Mouse (Mus musculus): ENCODE measurements around the gene Asap2. TPM values are rescaled to one million over a fixed set of nuclear protein-coding genes. Genes with fewer than 3 reads are reported as not detected.
A peak's percentile ranks its signal among the peaks of the same experiment; 100 is the strongest.

The Asap2 gene
- polyA plus RNA-seq, 1 experiment from 2014 or later: 9.8 TPM

DNA sequence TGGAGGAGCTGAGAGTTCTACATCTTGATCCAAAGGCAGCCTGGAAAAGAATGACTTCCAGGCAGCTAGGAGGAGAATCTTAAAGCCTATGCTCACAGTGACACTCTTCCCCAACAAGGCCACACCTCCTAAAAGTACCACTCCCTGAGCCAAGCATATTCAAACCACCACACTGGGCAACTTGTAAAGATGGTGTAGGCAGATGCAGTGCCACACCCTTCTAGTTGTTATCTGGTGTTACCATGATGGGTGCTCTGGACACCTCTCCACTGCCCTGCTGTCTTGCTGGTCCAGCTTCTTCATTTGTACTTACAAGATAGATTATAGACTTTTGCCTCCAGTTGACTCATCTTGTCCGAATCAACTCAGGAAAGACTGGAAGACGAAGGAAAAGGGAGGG, 201.3 kb downstream of the Asap2 start:
- H3K9ac ChIP-seq: no peak overlapping the region
- no peak overlapping the region for H3K4me2 ChIP-seq
- H3K27ac ChIP-seq (ENCODE audit: poor library complexity, severe bottlenecking): no peak overlapping the region
- no peaks in the 10 kb centered on the region for H3K27me3 ChIP-seq (replicated peaks)
- 68% methylated on average over 2 of the region's 2 CpGs for WGBS
- H3K4me3 ChIP-seq: no peak overlapping the region
- H3K9me3 ChIP-seq (replicated peaks): no peaks in the 10 kb centered on the region
- no peak for ATAC-seq (ENCODE audit: insufficient number of reproducible peaks, low FRiP score)
- peaks cover 6% of the 10 kb centered on the region; the same call in 1 of the 2 replicates for H3K36me3 ChIP-seq
- H3K4me1 ChIP-seq (replicated peaks): peaks cover 14% of the 10 kb centered on the region; the same call in 1 of the 2 replicates

DNA sequence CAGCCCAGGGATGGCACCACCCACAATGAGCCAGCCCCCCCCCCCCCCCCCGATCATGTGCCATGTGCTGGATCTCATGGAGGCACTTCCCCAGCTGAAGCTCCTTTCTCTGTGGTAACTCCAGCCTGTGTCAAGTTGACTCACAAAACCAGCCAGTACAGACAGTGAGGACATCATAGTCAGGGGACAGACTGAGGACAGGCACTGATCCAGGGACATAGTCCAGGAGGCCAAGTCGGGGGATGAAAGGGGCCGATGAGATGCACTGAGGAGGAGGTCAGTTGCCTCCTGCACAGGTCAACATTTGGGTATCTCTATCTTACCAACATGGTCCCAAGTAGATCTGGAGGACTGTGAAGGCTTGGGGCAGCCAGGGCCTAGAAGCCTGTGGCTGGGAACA, 205.2 kb downstream of the Asap2 start:
- H3K36me3 ChIP-seq: peaks cover 9% of the 10 kb centered on the region
- H3K27ac ChIP-seq (ENCODE audit: poor library complexity, severe bottlenecking): no peak overlapping the region
- WGBS: 88% methylated on average over 3 of the region's 3 CpGs
- peaks cover 23% of the 10 kb centered on the region for H3K4me1 ChIP-seq (replicated peaks)
- no peak overlapping the region for H3K4me3 ChIP-seq
- no peaks in the 10 kb centered on the region for H3K9me3 ChIP-seq (replicated peaks)
- no peak overlapping the region for H3K4me2 ChIP-seq
- no peak for ATAC-seq (ENCODE audit: insufficient number of reproducible peaks, low FRiP score)
- no peaks in the 10 kb centered on the region for H3K27me3 ChIP-seq (replicated peaks)
- no peak overlapping the region for H3K9ac ChIP-seq

DNA sequence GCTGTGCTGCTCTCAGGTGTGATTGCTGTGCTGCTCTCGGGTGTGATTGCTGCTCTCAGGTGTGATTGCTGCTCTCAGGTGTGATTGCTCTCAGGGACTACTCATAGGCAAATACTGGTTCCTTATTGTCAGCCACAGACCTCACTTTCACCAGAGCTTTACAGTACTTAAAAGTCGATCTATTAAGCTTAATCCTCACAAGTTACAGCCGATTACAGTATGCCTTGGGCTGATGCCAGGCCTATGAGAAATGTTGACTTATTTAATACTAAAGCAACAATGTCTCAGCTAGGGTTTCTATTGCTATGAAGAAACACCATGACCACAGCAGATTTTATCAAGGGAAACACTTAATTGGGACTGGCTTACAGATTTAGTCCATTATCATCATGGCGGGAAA, 206.2 kb downstream of the Asap2 start:
- Histone ChIP-seq H3K4me1 (replicated peaks) (peaks cover 27% of the 10 kb centered on the region), H3K4me2 (no peak overlapping the region), H3K36me3 (peaks cover 12% of the 10 kb centered on the region), H3K9me3 (replicated peaks) (no peaks in the 10 kb centered on the region), H3K27ac (ENCODE audit: poor library complexity, severe bottlenecking) (no peak overlapping the region), H3K4me3 (no peak overlapping the region), H3K27me3 (replicated peaks) (no peaks in the 10 kb centered on the region), H3K9ac (no peak overlapping the region)
- ATAC-seq (ENCODE audit: insufficient number of reproducible peaks, low FRiP score): no peak
- 87% methylated on average over 4 of the region's 4 CpGs for WGBS

DNA sequence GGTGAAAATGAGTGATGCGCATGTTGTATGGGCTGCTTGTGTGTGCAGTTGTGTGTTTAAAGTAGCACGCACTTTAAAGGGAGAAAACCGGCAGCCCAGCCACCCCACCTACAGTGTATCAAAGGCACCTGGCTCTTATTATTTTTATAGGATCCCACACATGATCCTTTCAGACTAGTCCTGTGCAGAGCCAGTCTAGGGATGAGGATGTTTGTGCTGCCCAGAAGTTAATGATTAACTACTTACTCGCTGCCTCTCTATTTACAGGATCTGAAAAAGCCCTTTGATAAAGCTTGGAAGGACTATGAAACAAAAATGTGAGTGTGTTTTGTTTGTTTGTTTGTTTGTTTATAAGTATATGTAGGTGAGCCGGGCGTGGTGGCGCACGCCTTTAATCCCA, 210.4 kb downstream of the Asap2 start:
- no peak overlapping the region for H3K4me2 ChIP-seq
- no peaks in the 10 kb centered on the region for H3K27me3 ChIP-seq (replicated peaks)
- no peaks in the 10 kb centered on the region for H3K9me3 ChIP-seq (replicated peaks)
- H3K4me1 ChIP-seq (replicated peaks): peaks cover 51% of the 10 kb centered on the region
- no peak overlapping the region for H3K27ac ChIP-seq (ENCODE audit: poor library complexity, severe bottlenecking)
- H3K36me3 ChIP-seq: peaks cover 12% of the 10 kb centered on the region
- WGBS: 92% methylated on average over 8 of the region's 8 CpGs
- no peak overlapping the region for H3K9ac ChIP-seq
- H3K4me3 ChIP-seq: no peak overlapping the region
- no peak for ATAC-seq (ENCODE audit: insufficient number of reproducible peaks, low FRiP score)

DNA sequence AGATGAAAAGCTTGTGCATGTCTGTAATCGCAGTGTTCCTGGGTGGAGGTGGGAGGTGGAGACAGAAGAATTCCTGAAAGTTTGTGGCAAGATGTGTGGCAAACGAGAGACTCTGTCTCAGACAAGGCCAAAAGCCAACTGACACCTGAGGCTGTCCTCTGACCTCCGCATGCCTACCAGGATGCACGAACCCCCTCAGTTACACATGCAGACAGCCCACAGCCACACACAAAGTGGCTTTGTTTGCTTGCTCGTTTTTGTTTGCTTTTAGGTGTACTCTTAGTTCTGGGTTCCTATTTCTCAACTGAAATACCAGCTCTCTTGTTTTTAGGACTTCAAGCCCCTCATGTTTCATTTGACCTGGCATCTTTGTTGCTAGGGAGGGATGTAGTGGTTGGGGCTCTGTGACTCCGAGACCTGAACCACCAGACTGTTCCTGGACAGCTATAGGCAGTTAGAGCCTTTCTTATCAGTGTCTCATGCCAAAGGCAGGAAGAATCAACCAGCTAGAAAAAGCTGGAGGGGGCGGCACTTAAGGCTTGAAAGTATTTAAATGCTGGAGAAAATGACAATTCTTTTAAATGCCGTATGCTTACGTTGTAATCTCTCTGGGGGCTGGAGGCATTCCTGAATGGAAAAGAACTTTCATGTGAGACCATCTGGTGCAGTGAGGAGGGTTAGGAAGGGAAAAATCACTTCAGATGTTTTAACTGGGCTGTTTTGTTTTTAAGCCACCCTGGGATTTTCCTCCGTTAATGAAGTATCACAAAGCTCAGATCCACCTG, 211.4 kb downstream of the Asap2 start:
- Histone ChIP-seq H3K9me3 (replicated peaks) (no peaks in the 10 kb centered on the region), H3K4me2 (no peak overlapping the region), H3K4me3 (no peak overlapping the region), H3K27ac (ENCODE audit: poor library complexity, severe bottlenecking) (no peak overlapping the region), H3K4me1 (replicated peaks) (peaks cover 61% of the 10 kb centered on the region), H3K9ac (no peak overlapping the region), H3K36me3 (peaks cover 20% of the 10 kb centered on the region), H3K27me3 (replicated peaks) (no peaks in the 10 kb centered on the region)
- ATAC-seq (ENCODE audit: insufficient number of reproducible peaks, low FRiP score): no peak
- 52% methylated on average over 10 of the region's 10 CpGs for WGBS

DNA sequence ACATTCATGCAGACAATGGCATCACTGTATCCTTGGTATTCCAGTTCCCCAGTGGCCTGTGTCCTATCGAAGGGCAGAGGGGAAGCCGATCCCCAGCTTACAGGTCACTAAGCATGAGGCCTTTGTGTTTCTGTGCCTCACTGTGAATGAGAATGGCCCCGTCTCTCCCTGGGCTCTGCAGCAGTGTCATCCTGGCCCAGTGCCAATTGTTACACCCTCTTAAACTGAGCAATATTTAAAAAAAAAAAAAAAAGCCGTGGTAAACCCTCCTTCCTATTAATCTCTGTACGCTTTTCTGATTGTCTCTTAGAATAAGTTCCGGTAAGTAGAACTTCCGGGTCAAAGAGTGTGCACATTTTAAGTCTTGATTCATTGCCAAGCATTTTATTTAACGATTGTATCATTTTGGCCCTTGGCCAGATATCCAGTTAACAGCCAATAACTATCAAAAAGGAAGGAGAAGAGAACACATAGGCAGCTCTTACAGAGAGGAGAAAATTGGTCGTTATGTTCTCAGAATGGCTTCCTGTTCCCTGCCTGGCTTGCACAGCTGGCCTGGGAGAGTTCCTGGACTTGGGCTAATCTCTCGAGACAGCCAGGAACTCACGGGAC, 214.5 kb downstream of the Asap2 start:
- Histone ChIP-seq H3K9me3 (replicated peaks) (no peaks in the 10 kb centered on the region), H3K4me2 (no peak overlapping the region), H3K27me3 (replicated peaks) (no peaks in the 10 kb centered on the region), H3K9ac (no peak overlapping the region), H3K36me3 (peaks cover 29% of the 10 kb centered on the region), H3K27ac (ENCODE audit: poor library complexity, severe bottlenecking) (peak overlapping the region; percentile 71), H3K4me3 (no peak overlapping the region), H3K4me1 (replicated peaks) (peaks cover 54% of the 10 kb centered on the region)
- ATAC-seq (ENCODE audit: insufficient number of reproducible peaks, low FRiP score): peak; percentile 69
- WGBS: 35% methylated on average over 11 of the region's 11 CpGs

DNA sequence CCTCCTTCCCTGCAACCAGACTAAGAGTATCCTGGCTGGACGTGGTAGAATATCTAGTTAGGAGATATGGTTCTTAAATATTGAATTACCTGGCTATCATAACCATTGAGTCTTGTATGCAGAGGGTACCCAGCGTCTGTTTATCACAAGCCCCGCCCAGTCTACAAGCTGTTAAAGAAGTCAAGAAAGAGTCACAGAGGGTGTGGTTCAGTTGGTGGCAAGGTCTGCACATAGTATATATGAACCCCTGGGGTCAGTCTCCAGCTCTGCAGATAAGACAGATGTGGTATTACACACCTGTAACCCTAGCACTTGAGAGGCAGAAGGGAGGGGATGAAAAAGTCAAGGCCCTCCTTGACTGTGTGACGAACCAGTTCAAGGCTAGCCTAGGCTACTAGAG, 215.5 kb downstream of the Asap2 start:
- H3K4me1 ChIP-seq (replicated peaks): peaks cover 54% of the 10 kb centered on the region

DNA sequence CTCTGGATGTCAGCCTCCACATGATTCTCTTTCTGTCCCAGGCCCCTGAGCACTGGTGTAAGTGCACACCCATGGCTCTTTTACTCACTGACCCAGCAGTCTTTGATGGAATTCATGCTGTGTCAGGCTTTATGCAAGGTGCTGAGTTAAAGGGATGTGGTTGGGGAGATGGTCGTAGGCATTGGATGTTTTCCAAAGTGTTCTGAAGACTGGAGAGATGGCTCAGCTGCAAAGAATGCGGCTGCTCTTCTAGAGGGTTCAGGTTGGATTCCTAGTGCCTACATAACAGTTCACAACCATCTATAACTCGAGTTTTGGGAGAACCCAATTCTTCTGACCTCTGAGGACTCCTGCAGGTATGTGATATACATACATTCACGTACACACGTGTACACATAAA, 217.2 kb downstream of the Asap2 start:
- Histone ChIP-seq H3K4me3 (no peak overlapping the region), H3K36me3 (peaks cover 28% of the 10 kb centered on the region), H3K4me2 (no peak overlapping the region), H3K9me3 (replicated peaks) (no peaks in the 10 kb centered on the region), H3K27ac (ENCODE audit: poor library complexity, severe bottlenecking) (no peak overlapping the region), H3K9ac (no peak overlapping the region), H3K4me1 (replicated peaks) (peaks cover 42% of the 10 kb centered on the region), H3K27me3 (replicated peaks) (no peaks in the 10 kb centered on the region)
- ATAC-seq (ENCODE audit: insufficient number of reproducible peaks, low FRiP score): no peak
- 76% methylated on average over 5 of the region's 5 CpGs for WGBS

More for the DNA sequence above, 215.5 kb downstream of the Asap2 start:
- H3K4me2 ChIP-seq: no peak overlapping the region
- no peak overlapping the region for H3K4me3 ChIP-seq
- H3K9me3 ChIP-seq (replicated peaks): no peaks in the 10 kb centered on the region
- no peak for ATAC-seq (ENCODE audit: insufficient number of reproducible peaks, low FRiP score)
- H3K27ac ChIP-seq (ENCODE audit: poor library complexity, severe bottlenecking): no peak overlapping the region
- no peaks in the 10 kb centered on the region for H3K27me3 ChIP-seq (replicated peaks)
- 73% methylated on average over 4 of the region's 4 CpGs for WGBS
- H3K9ac ChIP-seq: no peak overlapping the region
- peaks cover 24% of the 10 kb centered on the region for H3K36me3 ChIP-seq

DNA sequence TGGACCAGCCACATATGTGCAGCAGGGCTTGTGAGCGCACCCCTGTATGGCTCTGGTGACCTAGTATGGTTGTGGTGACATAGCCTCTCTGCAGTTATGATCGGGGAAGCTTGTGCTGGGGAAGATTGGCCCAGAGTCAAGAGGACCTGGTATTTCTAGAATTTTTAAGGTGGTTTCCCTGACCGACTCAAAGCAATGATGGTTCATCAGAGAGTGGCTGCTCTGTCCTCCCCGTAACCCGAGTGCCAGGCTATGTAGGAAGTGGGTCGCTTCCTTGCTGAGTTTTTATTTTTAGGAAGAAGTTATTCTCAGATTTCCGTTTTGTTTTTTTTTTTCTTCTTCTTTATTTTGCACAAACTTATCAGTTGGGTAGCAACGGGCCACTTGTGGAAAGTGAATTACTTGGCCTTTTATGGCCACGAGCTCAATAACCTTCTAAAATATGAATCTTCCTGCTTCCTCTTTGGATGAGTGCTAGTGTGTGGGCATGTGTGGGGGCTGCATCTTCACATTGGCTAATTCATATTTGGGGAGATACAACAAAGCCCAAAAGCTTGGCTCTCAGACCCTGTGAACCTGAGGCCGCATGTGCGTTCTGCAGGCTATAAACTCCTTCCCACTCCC, 218.0 kb downstream of the Asap2 start:
- ATAC-seq (ENCODE audit: insufficient number of reproducible peaks, low FRiP score): no peak
- peaks cover 36% of the 10 kb centered on the region for H3K4me1 ChIP-seq (replicated peaks)
- 77% methylated on average over 11 of the region's 11 CpGs for WGBS
- H3K27ac ChIP-seq (ENCODE audit: poor library complexity, severe bottlenecking): no peak overlapping the region
- H3K27me3 ChIP-seq (replicated peaks): no peaks in the 10 kb centered on the region
- H3K4me3 ChIP-seq: no peak overlapping the region
- no peak overlapping the region for H3K4me2 ChIP-seq
- H3K36me3 ChIP-seq: peaks cover 36% of the 10 kb centered on the region
- no peak overlapping the region for H3K9ac ChIP-seq
- H3K9me3 ChIP-seq (replicated peaks): no peaks in the 10 kb centered on the region

DNA sequence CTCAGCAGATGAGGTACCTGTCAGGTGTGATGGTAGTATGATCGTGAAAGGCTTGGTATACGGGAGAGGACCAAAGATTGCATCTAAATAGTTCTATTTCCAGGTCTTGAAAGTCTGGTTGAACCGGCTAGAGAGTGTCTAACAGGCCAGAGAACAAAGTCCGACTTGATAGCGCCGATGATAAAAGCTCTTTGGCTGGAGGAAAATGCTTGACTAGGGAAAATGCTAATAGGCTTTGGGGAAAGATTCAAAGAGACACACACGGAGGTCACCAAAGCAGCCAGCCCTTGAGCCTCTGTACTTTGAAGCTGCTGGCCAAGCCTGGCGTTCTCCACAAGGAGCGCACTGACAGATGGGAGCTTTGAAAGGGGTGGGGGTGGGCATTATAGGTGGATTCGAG, 219.0 kb downstream of the Asap2 start:
- ATAC-seq (ENCODE audit: insufficient number of reproducible peaks, low FRiP score): no peak
- 85% methylated on average over 10 of the region's 10 CpGs for WGBS
- no peaks in the 10 kb centered on the region for H3K9me3 ChIP-seq (replicated peaks)
- H3K27me3 ChIP-seq (replicated peaks): no peaks in the 10 kb centered on the region
- H3K4me1 ChIP-seq (replicated peaks): peaks cover 27% of the 10 kb centered on the region
- H3K27ac ChIP-seq (ENCODE audit: poor library complexity, severe bottlenecking): no peak overlapping the region
- H3K36me3 ChIP-seq: peaks cover 42% of the 10 kb centered on the region
- H3K9ac ChIP-seq: no peak overlapping the region
- H3K4me3 ChIP-seq: no peak overlapping the region
- no peak overlapping the region for H3K4me2 ChIP-seq

DNA sequence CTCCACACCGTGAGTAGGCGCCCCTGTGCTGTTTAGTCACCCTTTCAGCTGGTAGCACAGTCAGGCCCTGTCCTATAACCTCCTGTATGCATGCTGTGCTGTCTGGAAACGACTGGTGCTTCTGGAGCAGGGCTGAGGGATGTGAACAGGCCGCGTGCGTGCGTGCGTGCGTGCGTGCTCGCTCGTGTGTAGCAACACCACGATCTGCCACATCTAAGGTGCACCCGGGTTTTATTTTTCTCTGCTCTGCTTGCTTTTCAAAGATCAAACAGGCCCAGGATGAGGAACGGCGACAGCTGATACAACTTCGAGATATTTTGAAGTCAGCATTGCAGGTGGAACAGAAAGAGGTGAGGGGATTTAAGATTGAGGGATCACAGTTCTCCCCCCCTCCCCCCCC, 222.6 kb downstream of the Asap2 start:
- H3K4me2 ChIP-seq: no peak overlapping the region
- no peaks in the 10 kb centered on the region for H3K27me3 ChIP-seq (replicated peaks)
- H3K4me3 ChIP-seq: no peak overlapping the region
- H3K9me3 ChIP-seq (replicated peaks): no peaks in the 10 kb centered on the region
- no peak overlapping the region for H3K27ac ChIP-seq (ENCODE audit: poor library complexity, severe bottlenecking)
- H3K4me1 ChIP-seq (replicated peaks): no peaks in the 10 kb centered on the region
- H3K9ac ChIP-seq: no peak overlapping the region
- 92% methylated on average over 17 of the region's 17 CpGs for WGBS
- no peak for ATAC-seq (ENCODE audit: insufficient number of reproducible peaks, low FRiP score)
- peaks cover 41% of the 10 kb centered on the region for H3K36me3 ChIP-seq

All from heart, embryonic 12.5 days (tissue).